Mouse (Mus musculus): ENCODE measurements around the gene Wdfy3. TPM values are rescaled to one million over a fixed set of nuclear protein-coding genes. Genes with fewer than 3 reads are reported as not detected.
A peak's percentile ranks its signal among the peaks of the same experiment; 100 is the strongest.

Gene Wdfy3
- polyA plus RNA-seq, 1 experiment from 2014 or later, result 29.1 TPM

DNA sequence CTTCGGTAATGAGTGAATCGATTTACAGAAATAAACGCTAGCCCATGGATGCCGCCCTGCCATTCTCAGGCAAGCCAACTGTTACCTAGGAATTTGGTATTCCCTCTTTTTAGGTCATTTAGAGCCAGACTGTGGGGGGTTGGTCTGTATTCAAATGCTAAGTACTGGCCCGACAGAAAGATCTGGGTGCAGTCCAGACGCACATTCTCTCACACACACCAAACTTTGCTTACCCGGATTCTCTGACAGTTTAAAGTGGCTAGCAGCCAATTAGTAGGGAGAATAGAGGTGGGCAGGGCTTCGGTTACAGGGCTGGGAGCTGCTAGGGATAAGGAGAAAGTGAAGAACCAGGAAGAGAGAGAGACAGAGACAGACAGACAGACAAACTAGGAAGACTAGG, 55.5 kb downstream of the Wdfy3 start:
- WGBS, result 72% methylated on average over 8 of the region's 8 CpGs
- no peak overlapping the region for H3K4me3 ChIP-seq
- H3K36me3 ChIP-seq, result peaks cover 15% of the 10 kb centered on the region
- peaks cover 14% of the 10 kb centered on the region for H3K4me1 ChIP-seq (replicated peaks)
- no peak overlapping the region for H3K9ac ChIP-seq
- ATAC-seq (ENCODE audit: low FRiP score), result peak; percentile 76
- peak overlapping the region; percentile 46; the same call in 1 of the 2 replicates for H3K27ac ChIP-seq
- no peaks in the 10 kb centered on the region for H3K27me3 ChIP-seq
- no peak overlapping the region for H3K4me2 ChIP-seq
- H3K9me3 ChIP-seq, result no peaks in the 10 kb centered on the region

DNA sequence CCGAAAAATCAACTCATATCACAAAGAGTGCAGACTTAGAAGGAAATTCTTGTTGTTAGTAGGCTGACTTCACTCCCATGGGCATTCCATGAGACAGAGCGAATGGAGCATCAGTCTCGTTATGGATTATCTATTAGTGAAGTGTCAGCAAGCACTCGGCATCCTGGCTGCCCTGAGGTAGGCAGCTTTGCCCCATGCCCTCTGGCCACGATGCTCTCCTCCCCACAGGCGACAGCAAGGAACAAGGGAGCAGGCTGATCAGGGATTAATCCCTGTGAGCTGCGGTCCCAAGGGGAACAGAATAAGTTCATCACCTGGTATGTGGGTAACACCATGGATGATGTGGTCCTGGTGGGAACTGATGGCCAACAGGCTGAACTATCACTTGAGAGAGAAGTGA, 55.9 kb downstream of the Wdfy3 start:
- Histone ChIP-seq H3K9ac (no peak overlapping the region), H3K9me3 (no peaks in the 10 kb centered on the region), H3K4me2 (no peak overlapping the region), H3K27ac (peak overlapping the region; percentile 46), H3K4me1 (replicated peaks) (peaks cover 14% of the 10 kb centered on the region), H3K27me3 (no peaks in the 10 kb centered on the region), H3K36me3 (peaks cover 15% of the 10 kb centered on the region), H3K4me3 (no peak overlapping the region)
- 72% methylated on average over 7 of the region's 7 CpGs for WGBS
- ATAC-seq (ENCODE audit: low FRiP score), result 0 out of 2 replicates have a peak, but pooled peaks have one; percentile 11

DNA sequence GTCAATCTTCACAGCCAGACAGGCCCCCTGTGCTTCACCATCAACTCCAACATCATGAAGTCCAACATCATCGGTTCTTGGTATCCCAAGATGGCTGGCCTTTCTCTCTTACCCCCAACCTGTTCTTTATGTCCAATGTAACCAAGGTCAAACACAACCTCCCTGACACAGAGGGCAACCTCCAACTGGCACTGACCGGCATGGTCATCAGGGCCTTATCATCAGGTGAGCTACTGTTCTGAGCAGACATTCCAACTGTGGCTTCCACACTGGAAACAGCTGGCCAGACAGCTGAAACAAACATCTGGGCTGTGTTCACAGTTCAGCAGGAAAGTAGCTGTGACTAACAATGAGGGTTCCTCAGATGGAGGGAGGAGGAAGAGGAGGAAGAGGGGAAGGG, 58.8 kb downstream of the Wdfy3 start:
- no peak overlapping the region for H3K27ac ChIP-seq
- H3K9me3 ChIP-seq, result no peaks in the 10 kb centered on the region
- H3K4me1 ChIP-seq (replicated peaks), result peaks cover 12% of the 10 kb centered on the region; the same call in 1 of the 2 replicates
- no peak overlapping the region for H3K4me3 ChIP-seq
- WGBS, result 99% methylated on average over 2 of the region's 2 CpGs
- H3K4me2 ChIP-seq, result no peak overlapping the region
- H3K36me3 ChIP-seq, result peaks cover 21% of the 10 kb centered on the region
- no peaks in the 10 kb centered on the region for H3K27me3 ChIP-seq
- no peak for ATAC-seq (ENCODE audit: low FRiP score)
- no peak overlapping the region for H3K9ac ChIP-seq

DNA sequence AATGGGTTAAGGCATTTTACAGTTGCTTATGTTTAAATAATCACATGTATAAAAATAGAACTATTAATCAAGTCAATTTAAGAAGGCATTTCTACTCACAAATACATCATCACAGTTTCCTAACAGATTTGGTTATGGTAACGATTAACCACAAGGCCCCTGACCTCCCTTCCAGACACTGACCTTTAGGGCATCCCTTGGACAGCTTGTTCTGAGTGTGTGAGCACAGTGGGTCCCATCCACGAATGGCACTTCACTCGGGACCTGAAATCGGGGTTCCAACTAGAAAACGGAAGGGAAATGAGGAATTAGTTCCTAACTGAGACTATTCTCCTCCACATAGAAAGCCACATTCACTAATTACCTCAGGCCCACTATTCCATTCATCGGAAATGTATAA, 60.1 kb downstream of the Wdfy3 start:
- Histone ChIP-seq H3K4me1 (replicated peaks) (0 out of 2 replicates have a peak, but pooled peaks cover 12% of the 10 kb centered on the region), H3K4me3 (no peak overlapping the region), H3K9ac (no peak overlapping the region), H3K9me3 (no peaks in the 10 kb centered on the region), H3K27me3 (no peaks in the 10 kb centered on the region), H3K4me2 (no peak overlapping the region), H3K27ac (no peak overlapping the region), H3K36me3 (peaks cover 21% of the 10 kb centered on the region)
- 90% methylated on average over 6 of the region's 6 CpGs for WGBS
- ATAC-seq (ENCODE audit: low FRiP score), result no peak

DNA sequence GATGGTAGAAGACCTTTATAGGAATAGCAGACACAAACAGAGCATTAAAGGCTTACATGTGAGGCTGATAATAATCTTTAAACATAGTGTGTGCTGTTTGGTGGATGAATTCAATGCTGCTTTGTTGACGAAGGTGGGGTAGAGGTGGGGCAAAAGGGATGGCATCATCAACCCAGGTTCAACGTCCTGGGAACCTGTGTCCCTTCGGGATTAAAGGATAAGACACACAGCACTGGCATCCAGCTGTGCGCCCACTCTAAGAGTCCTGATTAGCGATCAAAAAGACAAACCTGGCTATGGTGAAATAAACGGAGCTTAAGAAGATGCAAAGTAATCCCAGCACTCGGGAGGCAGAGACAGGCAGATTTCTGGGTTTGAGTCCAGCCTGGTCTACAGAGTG, 61.0 kb downstream of the Wdfy3 start:
- no peak for ATAC-seq (ENCODE audit: low FRiP score)
- no peak overlapping the region for H3K9ac ChIP-seq
- H3K27me3 ChIP-seq, result no peaks in the 10 kb centered on the region
- H3K36me3 ChIP-seq, result peaks cover 14% of the 10 kb centered on the region
- WGBS, result 92% methylated on average over 7 of the region's 7 CpGs
- 0 out of 2 replicates have a peak, but pooled peaks cover 8% of the 10 kb centered on the region for H3K4me1 ChIP-seq (replicated peaks)
- no peaks in the 10 kb centered on the region for H3K9me3 ChIP-seq
- no peak overlapping the region for H3K4me3 ChIP-seq
- no peak overlapping the region for H3K4me2 ChIP-seq
- no peak overlapping the region for H3K27ac ChIP-seq

DNA sequence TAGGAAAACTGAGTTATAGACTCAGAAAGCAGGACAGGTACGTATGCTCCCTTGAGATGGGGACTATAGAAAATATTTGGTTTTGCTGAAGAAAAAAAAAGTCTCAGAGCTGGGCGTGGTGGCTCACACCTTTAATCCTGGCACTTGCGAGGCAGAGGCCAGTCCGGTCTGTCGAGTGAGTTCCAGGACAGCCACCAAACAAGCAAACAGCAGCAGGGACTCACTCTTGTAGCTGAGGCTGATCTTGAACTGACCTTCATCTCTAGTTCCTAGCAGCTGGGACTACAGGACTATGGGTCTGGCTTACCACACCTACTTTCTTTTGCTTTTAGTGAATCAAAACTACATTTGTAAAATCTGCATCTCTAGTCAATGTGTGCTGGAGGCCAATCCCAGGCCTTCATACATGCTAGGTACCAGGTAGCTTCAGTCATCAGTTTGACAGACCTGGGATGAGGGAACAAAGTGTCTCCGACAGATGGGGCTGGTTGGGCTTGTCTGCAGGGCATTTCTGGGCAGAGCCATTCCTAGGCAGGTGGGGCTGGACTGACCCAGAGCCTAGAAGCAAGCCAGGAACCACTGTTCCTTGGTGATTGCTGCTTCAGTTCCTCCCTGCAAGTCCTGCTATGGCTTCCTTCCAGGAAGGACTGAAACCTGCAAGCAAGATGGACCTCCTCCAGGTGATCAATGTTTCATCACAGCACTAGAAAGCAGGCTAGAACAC, 63.3 kb downstream of the Wdfy3 start:
- no peak overlapping the region for H3K27ac ChIP-seq
- no peak overlapping the region for H3K9ac ChIP-seq
- whole genome bisulfite sequencing, result 96% methylated on average over 6 of the region's 6 CpGs
- no peaks in the 10 kb centered on the region for H3K9me3 ChIP-seq
- peaks cover 12% of the 10 kb centered on the region for H3K4me1 ChIP-seq (replicated peaks)
- peaks cover 13% of the 10 kb centered on the region for H3K36me3 ChIP-seq
- no peaks in the 10 kb centered on the region for H3K27me3 ChIP-seq
- no peak for ATAC-seq (ENCODE audit: low FRiP score)
- H3K4me3 ChIP-seq, result no peak overlapping the region
- H3K4me2 ChIP-seq, result no peak overlapping the region

DNA sequence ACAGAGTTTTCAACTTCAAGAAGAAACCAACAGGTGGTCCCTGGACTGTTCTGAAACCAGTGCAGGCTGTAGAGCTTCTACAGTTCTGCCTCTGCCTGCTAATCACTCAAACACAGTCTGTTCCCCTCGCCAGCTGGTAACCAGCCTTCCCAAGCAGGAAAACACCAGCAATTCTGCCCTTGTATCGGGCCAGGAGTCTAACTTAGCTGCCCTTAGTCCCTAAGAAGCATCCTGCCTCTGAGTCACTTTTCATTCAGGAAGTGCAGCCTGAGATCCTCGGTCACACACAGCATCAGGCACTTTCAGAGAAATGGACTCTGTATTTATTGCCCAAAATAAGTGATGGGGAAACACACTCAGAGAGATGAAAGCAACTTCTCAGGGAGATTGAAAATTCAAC, 66.3 kb downstream of the Wdfy3 start:
- no peak overlapping the region for H3K9ac ChIP-seq
- no peak for ATAC-seq (ENCODE audit: low FRiP score)
- no peak overlapping the region for H3K4me3 ChIP-seq
- H3K27me3 ChIP-seq, result no peaks in the 10 kb centered on the region
- WGBS, result 80% methylated on average over 3 of the region's 3 CpGs
- no peak overlapping the region for H3K27ac ChIP-seq
- no peaks in the 10 kb centered on the region for H3K9me3 ChIP-seq
- H3K4me2 ChIP-seq, result no peak overlapping the region
- H3K36me3 ChIP-seq, result peaks cover 6% of the 10 kb centered on the region
- peaks cover 22% of the 10 kb centered on the region for H3K4me1 ChIP-seq (replicated peaks)

DNA sequence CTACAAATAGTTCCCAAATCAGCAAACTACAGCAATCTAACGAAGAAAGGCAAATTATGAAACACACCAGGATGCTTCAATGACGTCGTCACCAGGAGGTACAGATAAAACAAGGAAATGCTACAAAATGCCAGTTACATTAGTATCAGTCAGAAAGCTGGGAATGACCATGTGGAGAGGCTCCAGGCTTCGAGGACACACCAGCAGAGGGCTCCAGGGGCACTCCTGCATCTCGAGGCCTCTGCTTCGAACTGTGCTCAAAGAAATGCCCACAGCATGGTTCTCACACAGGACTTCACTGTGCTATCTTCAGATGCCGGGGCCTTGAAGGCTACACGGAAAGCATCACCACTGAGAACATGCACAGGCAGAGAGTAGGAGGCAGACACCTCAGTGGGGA, 68.7 kb downstream of the Wdfy3 start:
- no peaks in the 10 kb centered on the region for H3K36me3 ChIP-seq
- H3K4me1 ChIP-seq (replicated peaks), result peaks cover 22% of the 10 kb centered on the region
- H3K9ac ChIP-seq, result no peak overlapping the region
- no peaks in the 10 kb centered on the region for H3K9me3 ChIP-seq
- H3K27me3 ChIP-seq, result no peaks in the 10 kb centered on the region
- no peak overlapping the region for H3K27ac ChIP-seq
- H3K4me2 ChIP-seq, result no peak overlapping the region
- H3K4me3 ChIP-seq, result no peak overlapping the region
- no peak for ATAC-seq (ENCODE audit: low FRiP score)
- WGBS, result 90% methylated on average over 8 of the region's 8 CpGs

DNA sequence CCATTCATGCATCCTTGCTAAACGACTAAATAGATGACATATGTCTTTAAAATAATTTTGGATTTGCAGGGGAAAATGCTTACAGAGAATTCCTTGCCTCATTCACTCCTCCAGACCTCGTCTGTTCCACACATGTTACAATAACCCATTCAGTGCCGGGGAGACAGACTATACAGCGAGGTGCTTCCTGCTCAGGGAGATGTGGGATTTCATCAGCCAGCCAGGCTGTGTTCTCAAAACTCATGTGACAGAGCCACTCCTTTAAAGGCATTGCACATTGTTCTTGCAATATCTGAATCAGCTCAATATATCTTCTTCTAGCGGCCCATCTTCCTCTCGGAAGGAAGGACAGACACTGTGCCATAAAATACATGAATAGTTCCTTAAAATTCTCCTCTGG, 70.8 kb downstream of the Wdfy3 start:
- 74% methylated on average over 6 of the region's 6 CpGs for WGBS
- no peaks in the 10 kb centered on the region for H3K9me3 ChIP-seq
- H3K4me1 ChIP-seq (replicated peaks), result peaks cover 22% of the 10 kb centered on the region
- no peak for ATAC-seq (ENCODE audit: low FRiP score)
- H3K4me3 ChIP-seq, result no peak overlapping the region
- no peak overlapping the region for H3K4me2 ChIP-seq
- peak overlapping the region; percentile 1; the same call in 1 of the 2 replicates for H3K27ac ChIP-seq
- H3K27me3 ChIP-seq, result no peaks in the 10 kb centered on the region
- H3K9ac ChIP-seq, result no peak overlapping the region
- H3K36me3 ChIP-seq, result no peaks in the 10 kb centered on the region

DNA sequence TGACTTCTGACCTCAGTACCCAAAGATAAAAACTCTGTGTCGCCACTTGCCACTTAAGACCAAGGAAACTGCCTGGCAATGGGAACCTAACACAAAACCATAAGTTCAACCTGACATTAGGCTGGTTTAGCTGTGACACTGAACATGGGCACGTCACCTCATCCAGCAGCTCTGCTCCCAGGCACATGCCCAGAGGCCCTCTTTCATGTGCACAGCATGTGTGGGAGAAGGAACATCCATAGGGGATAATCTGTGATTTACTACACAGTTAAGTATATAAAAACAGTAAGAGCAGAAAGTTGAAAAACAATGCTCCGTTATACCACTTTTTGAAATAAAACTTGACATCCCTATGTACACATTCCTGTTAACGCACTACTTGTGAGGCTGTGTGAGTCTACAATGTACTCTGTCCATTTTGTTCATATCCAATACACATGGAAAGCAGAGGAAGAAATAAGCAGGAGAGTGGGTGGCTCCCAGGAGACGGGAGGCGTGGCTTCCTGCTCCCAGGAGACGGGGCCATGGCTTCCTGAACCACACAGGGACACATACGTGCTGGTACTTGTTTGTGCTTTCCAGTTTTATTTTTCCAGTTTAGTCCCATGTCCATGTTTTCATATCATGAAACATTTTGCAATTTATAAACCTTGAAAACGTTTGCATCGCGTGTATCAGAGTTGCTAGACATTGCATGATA, 73.5 kb downstream of the Wdfy3 start:
- H3K27me3 ChIP-seq, result no peaks in the 10 kb centered on the region
- no peak overlapping the region for H3K9ac ChIP-seq
- H3K9me3 ChIP-seq, result no peaks in the 10 kb centered on the region
- H3K36me3 ChIP-seq, result no peaks in the 10 kb centered on the region
- H3K4me1 ChIP-seq (replicated peaks), result peaks cover 15% of the 10 kb centered on the region
- WGBS, result 90% methylated on average over 11 of the region's 11 CpGs
- no peak overlapping the region for H3K4me2 ChIP-seq
- ATAC-seq (ENCODE audit: low FRiP score), result no peak
- no peak overlapping the region for H3K4me3 ChIP-seq
- H3K27ac ChIP-seq, result no peak overlapping the region

DNA sequence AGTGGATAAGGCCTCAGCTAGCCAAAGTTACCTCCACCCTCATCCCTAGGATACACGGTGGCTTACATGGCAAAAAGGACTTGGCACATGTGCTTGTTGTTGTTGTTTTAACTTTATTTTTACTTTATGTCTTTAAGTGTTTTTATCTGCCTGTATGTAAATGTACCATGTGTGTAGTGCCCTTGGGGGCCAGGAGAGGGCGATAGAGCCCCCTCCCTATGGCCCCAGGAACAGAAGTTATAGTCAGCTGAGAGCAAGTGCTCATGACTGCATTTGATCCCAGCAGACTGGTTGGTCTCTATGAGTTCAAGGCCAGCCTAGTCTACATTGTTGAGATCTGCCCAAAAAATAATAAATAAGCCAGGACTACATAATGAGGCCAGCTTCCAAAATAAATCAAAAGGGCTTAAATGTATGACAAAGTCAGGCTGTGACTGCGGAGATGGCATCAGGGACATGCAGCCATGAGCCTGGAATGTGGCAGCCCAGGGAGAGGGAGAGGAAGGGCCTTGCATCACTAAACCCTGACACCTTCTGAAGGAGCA, 74.2 kb downstream of the Wdfy3 start:
- no peaks in the 10 kb centered on the region for H3K27me3 ChIP-seq
- no peak overlapping the region for H3K27ac ChIP-seq
- no peak overlapping the region for H3K9ac ChIP-seq
- H3K36me3 ChIP-seq, result no peaks in the 10 kb centered on the region
- no peak for ATAC-seq (ENCODE audit: low FRiP score)
- H3K4me2 ChIP-seq, result no peak overlapping the region
- no peak overlapping the region for H3K4me3 ChIP-seq
- H3K9me3 ChIP-seq, result no peaks in the 10 kb centered on the region
- 83% methylated on average over 3 of the region's 3 CpGs for WGBS
- H3K4me1 ChIP-seq (replicated peaks), result peaks cover 12% of the 10 kb centered on the region

DNA sequence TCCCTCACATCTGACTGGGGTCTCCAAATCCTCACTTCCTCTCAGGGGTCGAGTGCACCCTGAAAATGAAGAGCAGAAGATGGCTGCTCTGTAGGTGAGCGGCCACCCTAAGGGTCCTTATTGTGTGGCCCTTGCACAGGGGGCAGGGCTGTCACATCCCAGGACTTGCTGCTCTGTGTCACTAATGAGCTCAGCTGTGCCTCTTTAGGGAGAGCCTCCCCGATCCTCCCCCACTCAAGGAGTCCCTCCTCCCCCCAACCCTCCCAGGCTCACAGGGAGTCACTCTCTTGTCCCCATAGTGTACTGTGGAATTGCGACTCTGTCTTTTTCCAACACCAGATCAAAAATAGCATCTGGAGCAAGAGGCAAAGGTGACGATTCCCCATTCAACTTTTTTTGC, 75.7 kb downstream of the Wdfy3 start:
- H3K4me2 ChIP-seq, result no peak overlapping the region
- ATAC-seq (ENCODE audit: low FRiP score), result no peak
- no peak overlapping the region for H3K27ac ChIP-seq
- H3K9me3 ChIP-seq, result no peaks in the 10 kb centered on the region
- H3K4me1 ChIP-seq (replicated peaks), result peaks cover 8% of the 10 kb centered on the region
- H3K4me3 ChIP-seq, result no peak overlapping the region
- no peaks in the 10 kb centered on the region for H3K36me3 ChIP-seq
- 44% methylated on average over 5 of the region's 5 CpGs for WGBS
- H3K9ac ChIP-seq, result no peak overlapping the region
- no peaks in the 10 kb centered on the region for H3K27me3 ChIP-seq
